Mouse (Mus musculus) layer of hippocampus, postnatal 10 days (tissue): ENCODE measurements at regions not wholly inside any gene's neighbourhood (a gene's known extent, or its start where the extent isn't known, plus 50 kb on each side); places are given as distances from the start of the nearest gene placed in this dataset.

Experiments used
- DNase-seq, 2 experiments: peaks; one replicate each; pipeline ENCODE4 v3.0.0; 2021; ENCODE audit warnings: low spot score in 2 of 2

DNA sequence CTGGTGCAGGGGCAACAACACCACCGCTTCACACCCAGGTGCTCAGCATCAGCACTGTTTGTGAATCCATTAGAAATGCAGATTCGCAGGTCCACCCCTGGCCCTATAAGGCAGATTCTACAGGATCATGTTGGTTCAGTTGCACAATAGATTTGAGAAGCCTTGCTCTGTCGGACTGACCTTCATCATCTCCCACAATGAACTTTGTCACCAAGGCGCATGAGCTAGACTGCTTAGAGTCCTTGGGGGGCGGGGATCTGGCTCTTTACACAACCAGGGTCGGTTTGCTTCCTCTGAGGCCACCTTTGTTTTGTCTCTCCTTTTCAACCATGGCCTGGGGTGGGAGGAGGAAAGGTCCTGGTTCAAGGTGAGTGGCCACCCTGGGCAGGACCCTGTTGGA is 209.7 kb downstream of the Igsf11 start:
- DNase-seq = no peak

DNA sequence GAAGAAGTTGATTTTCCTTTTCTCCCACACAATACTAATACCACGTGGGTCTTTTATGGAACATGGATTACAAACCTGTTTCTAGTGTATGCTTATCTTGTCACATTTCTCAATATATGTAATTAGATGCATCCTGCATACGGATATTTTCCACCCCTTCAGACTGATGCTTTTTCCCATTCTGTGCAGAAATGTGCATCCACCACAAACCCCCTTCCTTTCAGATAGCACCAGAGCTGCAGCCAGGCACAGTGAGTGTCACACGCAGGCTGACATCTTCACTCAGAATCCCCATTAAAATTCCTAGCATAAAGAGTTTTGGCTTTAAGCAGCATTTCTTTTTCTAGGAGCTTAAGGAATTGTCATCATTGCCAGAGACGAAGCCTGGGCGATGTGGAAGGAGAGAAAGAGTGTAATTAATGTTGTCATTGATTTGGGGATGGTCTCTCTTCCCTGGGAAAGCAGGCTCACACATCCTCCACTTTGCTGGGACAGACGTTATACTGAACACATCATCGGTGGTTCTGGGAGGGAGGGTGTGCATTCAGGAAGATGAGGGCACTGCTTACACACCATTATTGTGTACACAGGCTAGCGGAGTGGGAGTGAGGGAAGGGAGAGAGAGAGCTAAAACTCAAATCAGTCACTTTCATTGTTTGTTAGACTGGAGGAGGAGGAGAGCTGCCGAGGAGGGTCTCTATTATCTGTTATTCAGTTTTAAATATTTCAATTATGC is 211.1 kb downstream of the Igsf11 start:
- no peak for DNase-seq

DNA sequence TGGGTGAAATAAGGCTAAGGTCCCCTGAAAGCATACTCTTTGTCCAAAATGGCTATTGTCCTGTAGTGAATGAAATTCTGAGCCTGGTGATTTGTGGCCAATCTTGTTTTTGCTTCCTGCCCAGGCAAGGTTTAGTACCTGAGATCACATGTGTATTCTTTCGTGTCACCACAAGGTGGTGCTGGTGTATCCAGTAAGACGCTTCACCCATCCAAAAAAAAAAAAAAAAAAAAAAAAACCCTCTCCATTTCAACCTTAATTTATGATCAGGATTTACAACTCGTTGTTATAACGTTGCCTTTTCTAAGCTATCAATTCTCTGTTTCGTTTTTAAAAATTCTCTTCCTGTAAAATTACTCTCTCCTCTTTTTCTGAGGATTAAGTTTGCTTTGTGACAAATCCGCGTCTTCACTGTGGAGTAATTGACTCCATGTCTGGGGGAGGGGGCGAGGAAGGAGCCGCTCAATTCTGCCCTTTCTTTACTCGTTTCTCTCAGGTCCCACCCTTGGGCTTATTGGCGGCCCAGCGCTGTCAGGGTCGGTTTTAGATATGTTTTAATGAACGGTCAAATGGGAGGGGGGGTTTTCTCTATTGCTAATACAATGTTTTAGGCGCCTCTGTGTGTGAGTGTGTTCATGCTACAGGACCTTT is 217.0 kb downstream of the Igsf11 start:
- peak; percentile 68 to 77 for DNase-seq

DNA sequence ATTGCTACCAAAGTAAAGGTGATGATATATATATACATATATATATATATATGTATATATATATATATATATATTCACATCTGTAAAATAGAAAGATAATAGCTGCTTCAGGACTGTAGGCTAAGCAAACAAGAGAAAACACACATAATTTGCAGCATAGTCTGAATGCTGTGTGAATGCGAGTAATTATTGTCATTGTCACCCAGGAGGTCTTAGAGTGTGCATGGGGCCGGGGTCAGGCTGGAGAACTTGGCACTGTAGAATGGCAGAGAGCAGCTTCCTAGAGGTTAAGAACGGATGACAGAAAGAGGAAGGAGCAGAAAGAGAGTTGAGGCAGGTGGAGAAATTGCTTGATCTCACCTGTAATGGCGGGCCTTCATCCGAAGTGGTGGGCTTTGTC is 217.6 kb downstream of the Igsf11 start:
- no peak for DNase-seq

DNA sequence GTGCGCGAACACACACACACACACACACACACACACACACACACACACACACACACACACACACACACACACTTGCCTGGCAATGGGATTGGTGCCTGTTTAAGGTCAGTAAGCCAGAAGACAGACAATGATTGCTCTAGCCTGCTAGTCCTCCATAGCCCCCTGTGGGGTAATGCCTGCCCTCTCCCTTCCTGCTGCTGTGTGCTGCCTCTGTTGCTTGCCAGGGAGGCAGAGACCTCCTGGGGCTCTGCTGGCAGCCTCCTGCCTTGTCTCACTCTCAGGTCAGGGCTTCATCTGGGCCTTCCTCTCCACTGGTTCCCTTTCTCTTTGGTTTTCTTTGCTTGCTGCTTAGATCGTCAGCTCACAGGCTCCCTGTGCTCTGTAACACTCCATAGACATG is 225.6 kb downstream of the Igsf11 start:
- DNase-seq = no peak

DNA sequence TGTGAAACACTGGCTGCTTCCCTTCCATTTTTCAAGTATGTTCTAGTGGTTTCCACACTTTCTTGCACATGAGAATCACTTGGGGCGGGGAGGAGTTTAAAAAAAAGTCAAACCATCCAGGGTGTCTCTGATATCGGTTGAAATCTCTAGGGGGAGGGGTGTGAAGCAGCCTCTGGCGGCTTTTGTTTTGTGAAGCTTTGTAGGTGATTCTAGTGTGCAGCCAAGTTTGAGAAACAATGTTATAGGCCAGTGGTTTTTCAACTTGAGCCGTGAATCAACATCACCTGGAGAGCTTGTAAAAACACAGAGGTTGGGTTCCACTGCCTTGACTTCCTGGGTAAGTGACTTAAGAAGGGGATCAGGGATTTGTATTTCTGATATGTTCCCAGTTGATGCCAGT is 227.3 kb downstream of the Igsf11 start:
- DNase-seq = no peak

DNA sequence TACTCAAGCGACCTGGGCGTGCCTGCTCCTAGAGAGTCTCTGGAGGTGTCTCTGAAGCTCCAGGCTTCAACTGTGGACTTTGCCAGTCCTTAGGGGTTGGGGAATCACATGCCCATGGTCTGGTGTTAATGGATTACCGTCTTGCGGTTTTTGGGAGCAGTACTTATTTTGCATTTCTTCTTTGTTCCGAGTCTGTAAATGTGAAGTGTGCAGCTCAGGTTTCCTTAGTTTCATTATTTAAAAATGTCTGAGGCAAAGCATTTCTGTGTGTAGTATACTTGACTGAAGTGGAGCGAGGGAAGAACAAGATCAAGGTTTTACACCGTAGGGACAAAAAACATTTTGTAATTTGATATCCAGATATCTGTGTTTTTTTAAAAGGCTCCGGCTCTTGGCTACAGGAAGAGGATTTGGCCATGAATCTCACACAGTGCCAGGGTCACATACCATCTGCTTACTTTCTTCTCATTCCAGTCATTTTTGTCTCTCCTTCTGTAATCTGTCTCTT is 231.0 kb downstream of the Igsf11 start:
- no peak for DNase-seq

DNA sequence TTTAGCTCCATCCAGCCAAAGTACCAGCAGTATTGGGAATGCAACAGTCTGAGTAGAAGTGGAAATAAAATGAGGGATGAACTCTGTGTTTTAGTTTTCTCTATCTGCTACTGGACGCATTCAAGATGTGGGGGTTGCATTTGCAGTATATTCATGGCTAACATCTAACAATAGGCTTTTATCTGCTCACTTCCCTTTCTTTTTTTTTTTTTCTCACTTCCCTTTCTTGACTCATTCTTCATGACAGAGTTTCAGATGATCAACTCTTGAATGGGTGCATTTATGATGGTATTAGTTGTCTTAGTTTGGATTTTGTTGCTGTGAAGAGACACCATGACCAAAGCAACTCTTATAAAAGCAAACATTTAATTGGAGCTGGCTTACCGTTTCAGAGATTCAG is 240.0 kb downstream of the Igsf11 start:
- no peak for DNase-seq

DNA sequence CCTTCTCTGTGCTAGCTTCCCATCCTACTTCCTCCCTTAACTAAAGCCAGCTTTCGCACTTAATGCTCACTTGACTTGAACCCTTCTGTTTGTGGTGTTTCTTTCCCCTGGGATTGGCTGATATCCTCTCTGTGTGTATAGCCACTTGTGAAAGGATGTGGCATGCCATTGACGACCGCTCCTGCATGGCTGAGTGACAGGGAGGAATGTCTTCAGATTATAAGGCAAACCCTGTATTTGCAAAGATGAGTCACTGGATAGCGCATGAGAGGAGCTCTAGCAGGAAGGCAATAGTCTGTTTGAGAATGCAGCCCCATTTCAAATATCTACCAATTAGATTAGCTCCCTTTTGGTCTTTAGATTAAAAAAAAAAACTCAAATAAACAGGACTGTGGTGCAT is 243.3 kb downstream of the Igsf11 start:
- no peak for DNase-seq

DNA sequence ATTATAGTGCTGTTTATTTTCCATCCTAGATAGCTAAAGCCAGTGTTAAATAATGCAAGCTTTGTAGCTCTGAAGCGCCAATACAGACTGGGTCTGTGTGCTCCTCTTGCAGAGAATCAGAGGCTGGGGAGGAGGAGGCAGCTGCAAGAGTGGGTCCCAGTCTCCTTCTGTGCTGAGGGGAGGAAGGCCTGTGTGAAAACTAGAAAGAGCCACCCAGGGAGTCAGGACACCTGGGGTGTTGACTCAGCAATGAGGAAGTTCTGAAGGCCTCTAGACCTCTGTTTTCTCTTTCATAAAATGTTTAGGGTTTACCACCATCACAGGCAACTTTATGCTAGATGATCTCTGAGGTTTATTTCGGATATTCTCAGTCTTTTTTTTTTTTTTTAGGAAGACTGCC is 254.7 kb downstream of the Igsf11 start:
- no peak for DNase-seq

DNA sequence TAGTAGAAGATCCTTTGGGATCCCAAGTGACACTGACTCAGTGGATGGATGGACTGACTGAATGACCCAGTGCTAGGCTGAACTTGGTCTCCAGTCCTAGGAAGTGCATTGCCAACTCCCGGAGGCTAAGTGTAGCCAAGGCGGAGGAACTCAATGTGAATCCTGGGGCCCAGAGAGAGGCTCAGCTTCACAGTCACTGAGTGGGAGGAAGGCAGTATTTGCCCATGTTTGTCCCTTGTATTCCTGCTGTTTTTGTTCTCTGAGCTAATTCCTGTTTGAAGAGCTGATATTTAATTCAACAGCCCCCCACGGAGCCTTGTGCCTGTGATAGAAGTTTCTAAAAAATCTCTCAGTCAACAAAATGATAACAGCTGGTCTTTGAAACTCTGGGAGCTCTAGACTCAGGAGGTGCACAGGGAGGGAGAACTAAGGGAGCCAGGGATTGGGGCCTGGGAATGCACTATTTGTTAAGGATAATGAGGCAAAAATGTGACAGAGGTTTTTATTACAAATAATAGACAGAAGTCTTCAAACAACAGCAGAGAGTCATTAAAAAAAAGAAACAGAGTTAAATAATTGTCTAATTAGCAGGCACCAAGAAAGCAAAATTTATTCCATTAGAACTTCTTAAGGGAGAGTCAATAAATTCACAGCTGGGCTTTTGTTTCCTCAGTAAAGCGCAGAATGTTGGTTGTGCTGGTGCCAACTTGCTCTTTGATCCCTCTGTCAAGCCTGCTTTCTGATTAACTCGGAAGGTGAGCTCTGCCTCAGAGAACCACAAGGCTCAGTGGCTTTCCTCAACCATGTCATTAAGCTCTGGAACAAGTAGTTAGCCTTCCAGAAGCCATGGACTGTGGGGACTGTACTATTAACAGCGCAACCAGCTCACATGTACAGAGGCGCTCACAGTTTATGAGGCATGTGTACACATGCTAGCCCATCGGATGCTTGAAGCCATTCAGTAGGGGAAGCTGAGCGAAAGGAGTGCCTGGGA is 259.2 kb downstream of the Igsf11 start:
- DNase-seq = no peak

DNA sequence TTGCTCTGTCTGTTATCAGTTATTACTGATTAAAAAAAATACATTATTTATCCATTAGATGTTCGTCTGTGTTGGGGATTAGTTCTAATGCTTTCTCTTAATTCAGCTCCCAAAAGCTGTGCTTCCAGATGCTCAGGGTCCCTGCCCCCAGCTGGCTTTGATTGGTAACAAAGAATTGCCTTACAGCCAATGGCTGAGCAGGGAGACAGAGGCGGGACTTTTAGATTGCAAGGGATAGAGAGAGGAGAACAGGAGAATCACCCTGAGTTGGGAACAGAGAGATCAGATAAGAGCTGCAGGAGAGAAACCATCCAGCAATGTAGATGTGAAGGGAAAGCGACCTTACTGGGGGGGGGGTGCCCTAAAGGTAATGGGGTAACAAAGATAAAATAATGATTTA is 266.4 kb downstream of the Igsf11 start:
- no peak for DNase-seq

DNA sequence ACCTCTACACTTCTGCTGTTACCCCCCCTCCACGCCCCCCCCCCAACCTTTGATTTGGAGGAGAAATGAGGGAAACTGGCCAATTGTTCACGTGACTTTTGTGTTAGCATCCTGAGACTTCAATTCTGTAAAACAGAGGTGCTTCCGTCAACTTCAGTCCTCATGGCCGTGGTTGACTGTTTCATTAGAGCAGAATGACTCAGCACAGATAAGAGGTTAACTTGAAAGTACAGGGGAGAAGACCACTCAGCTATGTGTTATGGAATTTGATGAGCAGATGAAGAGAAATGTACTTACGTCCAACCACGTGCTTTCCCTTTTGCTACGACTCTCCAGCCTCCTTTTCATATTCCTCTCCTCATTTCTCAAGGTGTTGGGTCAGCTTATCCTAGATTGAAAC is 267.3 kb downstream of the Igsf11 start:
- no peak for DNase-seq

DNA sequence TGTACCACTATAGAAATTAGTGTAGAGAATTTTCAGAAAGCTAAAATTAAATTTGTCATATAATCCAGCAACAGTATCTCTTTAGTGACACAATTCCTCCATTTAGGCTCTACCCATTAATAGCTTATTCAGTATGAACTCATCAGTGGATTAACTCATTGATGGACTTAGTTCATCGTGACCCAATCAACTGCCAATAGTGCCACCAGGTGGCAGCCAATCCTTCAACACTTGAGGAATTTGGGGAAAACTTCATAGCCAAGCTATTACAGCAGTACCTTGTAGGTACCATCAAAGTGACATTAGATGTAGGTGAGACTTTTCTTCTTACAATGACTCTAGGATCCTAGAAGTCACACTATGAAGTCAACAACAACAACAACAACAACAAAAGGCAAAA is 270.2 kb downstream of the Igsf11 start:
- peak in 1 of 2 experiments; percentile 38 for DNase-seq

DNA sequence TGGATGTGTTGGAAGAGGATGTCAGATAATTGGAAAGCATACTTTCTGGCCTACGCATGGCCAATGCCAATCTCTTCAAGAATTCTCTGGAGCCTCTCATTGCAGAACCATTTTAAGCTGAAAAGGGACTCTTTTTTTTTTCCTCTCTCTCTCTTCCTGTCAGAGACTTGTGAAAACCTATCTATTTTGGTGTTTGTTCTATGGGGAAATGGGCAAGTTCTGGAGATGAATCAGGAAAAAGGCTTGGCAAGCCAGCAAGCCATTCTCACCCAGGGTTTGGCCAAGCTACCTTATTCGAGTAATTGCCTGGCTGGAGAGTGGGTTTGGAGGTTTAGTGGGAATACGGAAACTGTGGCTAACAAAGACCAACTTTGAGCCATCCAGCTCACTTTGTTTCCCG is 299.4 kb downstream of the Igsf11 start:
- no peak for DNase-seq

DNA sequence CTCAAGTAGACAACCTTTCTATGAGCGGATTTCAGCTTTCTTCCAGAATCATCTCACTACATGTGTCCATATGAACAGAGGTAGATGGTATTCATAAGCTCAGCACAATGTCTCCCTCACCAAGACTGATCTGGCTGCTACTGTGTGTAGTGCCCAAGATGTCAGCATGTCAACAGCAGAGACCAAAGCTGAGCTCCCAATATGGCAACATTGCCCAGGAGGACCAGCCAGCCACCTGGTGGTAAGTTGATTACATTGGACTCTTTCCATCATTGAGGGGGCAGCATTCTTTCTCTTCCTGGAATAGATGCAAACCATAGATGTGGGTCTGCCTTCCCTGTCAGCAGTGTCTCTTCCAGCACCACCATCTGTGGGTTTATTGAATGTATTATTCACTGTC is 303.0 kb downstream of the Igsf11 start:
- DNase-seq = no peak

DNA sequence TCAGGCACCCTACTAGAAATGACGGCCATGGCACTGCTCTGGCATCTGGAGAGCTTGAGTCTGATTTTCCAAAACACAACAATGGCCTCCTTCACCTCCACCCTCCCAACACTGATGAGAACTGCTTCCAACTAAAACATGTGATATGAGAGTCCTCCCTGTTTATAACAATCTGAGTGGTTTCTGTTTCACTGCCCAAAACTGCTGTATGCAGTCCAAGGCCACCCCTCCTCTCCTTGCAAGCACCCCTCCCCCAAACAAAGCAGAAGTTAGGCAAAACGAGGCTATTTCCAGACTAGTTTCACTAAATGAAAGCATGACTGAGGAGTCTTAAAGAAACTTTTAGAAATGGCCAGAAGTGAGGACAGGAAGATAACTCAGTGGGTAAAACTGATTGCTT is 304.4 kb downstream of the Igsf11 start:
- DNase-seq = no peak

DNA sequence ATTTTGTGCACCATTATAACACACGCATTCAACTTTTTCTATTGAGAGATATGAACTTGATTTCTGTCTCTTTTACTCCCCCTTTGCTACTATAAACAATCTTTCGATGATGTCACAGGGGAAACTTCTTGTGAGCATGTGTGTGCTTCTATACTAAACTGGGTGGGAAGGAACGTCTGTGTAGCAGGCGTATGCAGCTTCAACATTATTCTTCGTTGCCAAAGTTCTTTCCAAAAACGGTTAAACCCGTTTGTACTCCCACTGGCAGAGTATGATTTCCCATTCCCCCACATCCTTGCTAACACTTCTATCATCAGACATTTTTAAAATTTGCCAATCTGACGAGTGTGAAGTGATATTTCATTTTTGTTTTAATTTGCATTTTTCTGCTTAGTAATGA is 331.1 kb downstream of the Igsf11 start:
- DNase-seq = no peak

DNA sequence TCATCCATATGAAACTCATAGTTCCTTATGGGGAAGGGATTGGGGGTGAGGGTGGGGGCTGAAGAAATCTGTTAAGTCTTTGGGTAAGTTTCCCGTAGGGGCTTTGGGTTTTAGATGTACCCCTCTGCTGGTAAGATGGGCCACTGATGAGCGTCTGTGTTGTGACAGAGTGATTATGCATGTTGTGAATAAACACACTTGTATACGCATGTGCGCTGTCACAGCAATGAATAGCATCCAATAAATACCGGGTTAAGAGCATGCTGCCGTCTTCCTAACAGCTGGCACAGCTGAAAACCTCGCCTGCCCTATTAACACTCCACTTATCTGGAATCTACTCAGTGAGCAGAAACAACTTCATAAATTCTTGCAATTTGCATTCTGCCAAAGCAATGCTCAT is 337.0 kb downstream of the Igsf11 start:
- no peak for DNase-seq

DNA sequence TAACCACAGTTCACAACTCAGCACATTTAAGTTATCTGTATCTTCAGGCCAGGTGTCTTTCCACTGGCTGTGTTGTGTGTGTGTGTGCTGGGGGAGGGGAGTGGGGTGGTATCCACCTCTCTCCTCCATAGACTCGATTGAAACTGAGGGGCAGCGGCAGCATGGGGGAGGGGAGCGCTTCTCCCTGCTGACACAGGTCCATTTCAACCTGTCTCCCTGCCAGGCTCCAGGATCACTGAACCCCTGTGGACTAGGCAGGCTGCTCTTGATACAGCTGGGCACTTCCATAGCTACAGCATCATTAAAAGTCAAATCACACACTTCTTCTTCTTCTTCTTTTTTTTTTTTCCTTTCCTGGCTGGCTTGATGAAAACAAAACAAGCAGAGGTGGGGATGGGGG is 338.0 kb downstream of the Igsf11 start:
- no peak for DNase-seq

DNA sequence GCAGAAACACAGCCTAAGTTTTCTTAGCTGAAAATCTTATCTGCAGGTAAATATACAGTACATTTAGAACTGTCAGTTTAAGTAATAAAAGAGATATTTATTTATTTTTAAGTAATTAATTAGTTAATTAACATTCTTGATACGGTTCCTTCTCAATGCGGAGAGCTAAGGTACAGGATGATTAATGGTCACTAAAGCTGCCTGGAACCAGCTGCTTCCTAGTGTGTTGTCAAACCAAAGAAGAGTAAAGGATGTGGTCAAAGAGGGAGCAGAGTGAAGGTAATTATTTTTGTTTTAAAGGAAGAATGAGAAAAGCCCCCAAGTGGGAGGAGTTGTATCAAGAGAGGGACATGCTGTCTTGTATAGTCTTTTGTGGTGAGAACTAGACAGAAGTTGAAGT is 341.8 kb downstream of the Igsf11 start:
- no peak for DNase-seq

DNA sequence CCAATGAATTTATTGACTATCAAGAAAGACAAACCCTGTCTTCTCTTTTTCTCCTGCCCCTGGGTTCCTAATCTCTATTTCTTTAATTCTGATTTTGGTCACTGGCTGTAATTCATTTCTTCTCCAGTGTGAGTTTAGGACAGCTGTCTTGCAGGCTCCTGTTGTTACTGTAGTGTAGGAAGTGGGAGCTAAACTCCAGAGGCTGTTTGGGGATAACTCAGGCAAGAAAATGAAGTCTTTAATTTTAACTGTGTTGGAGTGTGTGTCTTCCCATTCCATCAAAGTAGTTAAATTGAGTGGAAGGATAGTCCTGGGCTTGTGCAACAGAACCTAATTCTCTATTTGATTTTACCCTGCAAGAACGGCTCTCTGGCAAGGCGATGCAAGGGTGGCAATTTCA is 381.0 kb downstream of the Igsf11 start:
- no peak for DNase-seq
